Mouse (Mus musculus): Measurements from ENCODE around the gene Polr2l. TPM values are rescaled to one million over a fixed set of nuclear protein-coding genes. Genes with fewer than 3 reads are reported as not detected.

Polr2l gene
- polyA plus RNA-seq, 1 experiment from 2014 or later = 50.5 TPM

DNA sequence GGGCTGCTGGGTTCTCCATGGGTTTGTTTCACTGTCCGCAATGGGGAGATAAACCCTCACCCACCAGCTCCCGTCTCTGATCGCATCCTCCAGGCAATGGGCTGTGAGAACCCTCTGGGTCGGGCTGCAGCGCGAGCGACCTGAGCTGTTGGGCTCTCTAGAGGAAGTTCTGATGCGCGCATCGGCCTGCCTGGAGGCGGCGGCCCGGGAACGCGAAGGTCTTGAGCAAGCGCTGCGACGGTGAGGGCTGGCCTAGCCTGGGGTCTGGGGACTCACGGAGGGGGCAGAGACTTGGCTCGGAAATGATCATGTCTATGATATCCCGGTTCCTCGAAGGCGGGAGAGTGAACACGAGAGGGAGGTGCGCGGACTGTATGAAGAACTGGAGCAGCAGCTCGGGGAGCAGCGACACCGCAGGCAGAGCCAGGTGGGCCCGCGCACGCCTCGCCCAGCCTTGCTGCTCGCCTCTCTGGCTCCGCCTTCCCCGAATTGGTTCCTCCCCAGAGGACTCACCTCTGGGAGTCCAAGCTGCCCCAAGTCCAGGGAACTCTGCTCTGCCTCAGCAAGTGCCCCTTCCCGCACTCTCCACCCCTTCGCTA lies 10.2 kb downstream of the Polr2l start:
- peak overlapping the region; percentile 54 for H3K4me2 ChIP-seq (replicated peaks; ENCODE audit: low read depth, low read length)
- TF ChIP-seq EP300 (IDR thresholded peaks at IDR 0.05) (no peak), CTCF (IDR thresholded peaks at IDR 0.05) (no peak)
- 12% methylated on average over 38 of the region's 38 CpGs for WGBS
- peak overlapping the region; percentile 86 for H3K27ac ChIP-seq (ENCODE audit: low read length)
- peaks cover under 1% of the 10 kb centered on the region; the same call in 1 of the 2 replicates for H3K36me3 ChIP-seq (ENCODE audit: insufficient read depth, low read length)
- no peaks in the 10 kb centered on the region for H3K9me3 ChIP-seq (ENCODE audit: low read length)
- H3K4me3 ChIP-seq (ENCODE audit: low read depth, low read length) = peak overlapping the region; percentile 28
- ATAC-seq (no peak), DNase-seq (ENCODE audit: low spot score) (peak; percentile 44)
- H3K9ac ChIP-seq (replicated peaks; ENCODE audit: low read depth) = peak overlapping the region; percentile 46
- H3K4me1 ChIP-seq (ENCODE audit: insufficient read depth, low read depth, low read length) = peaks cover 53% of the 10 kb centered on the region
- no peaks in the 10 kb centered on the region; the same call in 1 of the 2 replicates for H3K27me3 ChIP-seq (replicated peaks; ENCODE audit: insufficient read depth, low read length)

DNA sequence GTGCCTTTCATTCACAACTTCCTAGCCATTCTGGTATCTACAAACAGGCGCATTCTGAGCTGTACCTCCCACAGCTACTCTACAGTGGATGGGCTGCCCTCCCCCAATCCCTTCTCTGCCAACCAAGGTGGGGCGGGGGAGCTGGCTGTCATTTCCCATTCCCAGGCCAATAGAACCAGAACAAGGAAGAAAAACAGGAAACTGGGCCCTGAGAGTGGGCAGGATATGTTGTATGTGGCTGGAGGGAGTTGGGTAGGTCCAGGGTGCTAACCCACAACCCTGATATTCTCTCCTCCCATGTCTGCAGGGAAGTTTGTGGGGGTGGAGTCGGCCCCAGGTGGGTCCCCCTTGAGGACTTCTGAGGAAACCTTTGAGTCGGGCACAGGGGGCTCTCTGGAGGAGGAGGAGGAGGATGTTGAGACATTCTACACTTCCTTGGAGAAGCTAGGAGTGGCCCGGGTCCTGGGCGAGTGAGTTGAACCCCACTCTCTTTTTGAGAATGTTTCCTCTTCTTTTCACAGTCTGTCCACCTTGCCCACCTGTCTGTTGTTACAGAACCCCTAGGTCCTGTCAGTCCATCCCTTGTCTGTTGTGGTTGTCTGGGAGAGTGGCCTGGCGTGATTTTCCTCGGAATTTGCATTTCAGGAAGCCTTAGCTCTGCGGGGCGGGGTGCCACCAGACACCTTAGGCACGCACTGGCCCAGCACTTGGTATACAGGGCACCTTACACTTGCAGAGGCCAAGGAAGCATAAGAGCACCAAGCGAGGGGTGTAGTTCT lies 10.9 kb downstream of the Polr2l start:
- Histone ChIP-seq H3K9ac (replicated peaks; ENCODE audit: low read depth) (peak overlapping the region; percentile 46), H3K36me3 (ENCODE audit: insufficient read depth, low read length) (peaks cover 7% of the 10 kb centered on the region; the same call in 1 of the 2 replicates), H3K4me1 (ENCODE audit: insufficient read depth, low read depth, low read length) (peaks cover 49% of the 10 kb centered on the region), H3K9me3 (ENCODE audit: low read length) (no peaks in the 10 kb centered on the region), H3K4me2 (replicated peaks; ENCODE audit: low read depth, low read length) (peak overlapping the region; percentile 54), H3K27ac (ENCODE audit: low read length) (peak overlapping the region; percentile 89), H3K27me3 (replicated peaks; ENCODE audit: insufficient read depth, low read length) (no peaks in the 10 kb centered on the region; the same call in 1 of the 2 replicates), H3K4me3 (ENCODE audit: low read depth, low read length) (peak overlapping the region; percentile 28)
- no peak for TF ChIP-seq CTCF (IDR thresholded peaks at IDR 0.05)
- TF ChIP-seq EP300 (IDR thresholded peaks at IDR 0.05) = peak; percentile 85
- ATAC-seq (peak; percentile 5), DNase-seq (ENCODE audit: low spot score) (peak; percentile 83)
- WGBS = 23% methylated on average over 12 of the region's 12 CpGs

DNA sequence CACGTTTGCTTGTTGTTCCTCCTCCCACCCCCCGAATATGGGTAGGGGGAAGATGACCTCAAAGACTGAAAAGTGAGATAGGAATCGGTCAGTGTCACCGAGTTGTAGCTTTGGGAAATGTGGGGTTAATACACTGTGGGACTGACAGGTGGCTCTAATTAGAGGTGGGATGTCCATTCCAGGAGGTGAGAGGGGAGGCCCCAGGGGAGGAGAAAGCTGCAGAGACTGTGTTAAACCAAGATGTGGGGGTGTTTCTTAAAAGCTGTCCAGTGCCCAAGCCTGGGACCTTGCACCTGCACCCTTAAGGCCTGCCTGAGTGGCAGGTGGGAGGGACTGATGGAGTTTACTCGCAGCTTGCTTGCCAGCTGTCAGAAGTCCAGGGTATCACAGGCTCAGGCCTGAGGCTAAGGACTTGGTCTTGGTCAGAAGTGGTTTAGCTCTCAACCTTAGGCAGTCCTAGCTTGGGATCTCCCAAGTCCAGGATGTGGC lies 12.6 kb downstream of the Polr2l start:
- Histone ChIP-seq H3K9ac (replicated peaks; ENCODE audit: low read depth) (peak overlapping the region; percentile 65), H3K27ac (ENCODE audit: low read length) (peak overlapping the region; percentile 89), H3K27me3 (replicated peaks; ENCODE audit: insufficient read depth, low read length) (no peaks in the 10 kb centered on the region; the same call in 1 of the 2 replicates), H3K9me3 (ENCODE audit: low read length) (no peaks in the 10 kb centered on the region), H3K4me2 (replicated peaks; ENCODE audit: low read depth, low read length) (peak overlapping the region; percentile 89), H3K4me1 (ENCODE audit: insufficient read depth, low read depth, low read length) (peaks cover 38% of the 10 kb centered on the region), H3K36me3 (ENCODE audit: insufficient read depth, low read length) (peaks cover 21% of the 10 kb centered on the region), H3K4me3 (ENCODE audit: low read depth, low read length) (peak overlapping the region; percentile 55)
- DNase-seq (ENCODE audit: low spot score) (peak; percentile 86), ATAC-seq (peak; percentile 13)
- TF ChIP-seq CTCF (IDR thresholded peaks at IDR 0.05) = no peak
- no peak for TF ChIP-seq EP300 (IDR thresholded peaks at IDR 0.05)
- WGBS = 14% methylated on average over 5 of the region's 5 CpGs

DNA sequence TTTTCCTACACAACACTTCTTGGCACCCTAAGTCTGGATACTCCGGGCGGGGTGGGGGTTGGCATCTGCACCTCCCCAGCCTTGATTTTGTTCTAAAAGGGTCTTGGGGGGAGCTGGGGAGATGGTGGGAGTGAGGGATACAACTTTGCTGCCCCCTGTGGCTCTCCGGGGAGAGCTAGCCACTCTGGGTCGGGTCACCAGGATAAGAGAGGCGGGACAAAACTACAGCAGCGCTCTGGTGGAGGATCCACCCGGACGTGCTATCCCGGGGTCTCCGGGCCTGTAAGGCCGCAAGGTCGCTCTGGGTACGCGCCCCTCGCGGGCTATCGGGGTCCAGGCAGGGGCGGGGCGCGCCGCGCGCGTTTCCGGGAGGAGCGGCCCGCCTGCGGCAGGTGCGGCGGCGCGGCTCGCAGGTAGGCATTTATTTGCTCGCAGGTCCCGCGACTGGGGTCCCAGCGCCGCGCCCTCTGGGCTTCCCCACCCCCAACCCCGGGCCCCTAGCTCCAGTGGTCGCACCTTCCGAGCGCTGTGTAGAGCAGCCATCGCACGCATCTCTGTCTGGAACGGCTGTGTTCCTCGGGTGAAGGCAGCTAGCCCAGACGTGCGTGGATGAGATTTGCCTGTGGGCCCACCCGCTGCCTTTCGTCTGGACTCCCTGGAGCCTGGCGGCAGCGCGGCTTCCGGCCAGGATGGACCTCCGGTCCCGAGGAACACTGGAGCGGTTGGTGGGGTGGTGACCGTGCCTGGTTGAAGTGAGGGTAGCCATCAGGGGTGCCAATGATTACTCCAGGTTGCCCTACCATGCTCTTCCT lies 13.2 kb downstream of the Polr2l start:
- TF ChIP-seq CTCF (IDR thresholded peaks at IDR 0.05) (peak; percentile 47), EP300 (IDR thresholded peaks at IDR 0.05) (no peak)
- Histone ChIP-seq H3K4me1 (ENCODE audit: insufficient read depth, low read depth, low read length) (peaks cover 37% of the 10 kb centered on the region), H3K9ac (replicated peaks; ENCODE audit: low read depth) (peak overlapping the region; percentile 65), H3K4me2 (replicated peaks; ENCODE audit: low read depth, low read length) (peak overlapping the region; percentile 89), H3K4me3 (ENCODE audit: low read depth, low read length) (peak overlapping the region; percentile 55), H3K9me3 (ENCODE audit: low read length) (no peaks in the 10 kb centered on the region), H3K27ac (ENCODE audit: low read length) (peak overlapping the region; percentile 89), H3K36me3 (ENCODE audit: insufficient read depth, low read length) (peaks cover 22% of the 10 kb centered on the region), H3K27me3 (replicated peaks; ENCODE audit: insufficient read depth, low read length) (no peaks in the 10 kb centered on the region; the same call in 1 of the 2 replicates)
- DNase-seq (ENCODE audit: low spot score) (peak; percentile 69), ATAC-seq (peak; percentile 12)
- WGBS = 2% methylated on average over 36 of the region's 59 CpGs

DNA sequence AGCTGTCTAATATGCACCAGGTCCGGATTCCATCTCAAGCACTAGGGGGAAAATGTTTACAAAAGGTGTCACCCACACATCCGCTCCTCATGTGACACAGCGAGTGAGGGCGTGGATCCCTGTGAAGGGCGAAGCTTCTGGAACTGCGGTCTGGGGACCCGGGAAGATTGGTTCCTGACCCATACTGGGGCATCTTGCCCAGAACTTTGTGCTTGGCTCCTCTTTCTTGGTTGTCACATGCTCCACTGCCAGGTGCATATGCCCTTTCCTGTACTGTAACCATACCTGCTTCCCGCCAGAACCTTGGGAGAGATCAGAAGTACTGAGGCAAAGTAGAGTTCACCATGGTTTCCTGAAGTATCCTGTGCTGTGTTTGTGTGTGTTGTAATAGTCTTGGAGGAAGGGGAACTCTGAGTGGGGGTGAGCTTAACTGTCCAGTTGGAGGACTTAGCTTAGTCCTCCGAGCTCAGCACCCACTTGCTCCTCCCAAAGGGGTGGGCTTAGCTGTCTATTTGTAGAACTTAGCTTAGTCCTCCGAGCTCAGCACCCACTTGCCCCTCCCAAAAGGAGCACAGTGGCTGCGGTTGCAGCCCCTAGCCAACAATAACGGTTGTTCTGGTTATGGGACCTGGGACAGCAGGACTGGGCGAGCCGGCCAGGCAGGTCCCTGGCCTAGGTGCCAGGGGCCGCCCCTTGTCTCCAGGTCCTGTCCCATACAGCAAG lies 14.4 kb downstream of the Polr2l start, which contains the start of gene Cracr2b:
TSS of gene Cracr2b (plus strand) at position 704 of the 723 bp plus-strand sequence.
- H3K9ac ChIP-seq (replicated peaks; ENCODE audit: low read depth) = peak within 1 kb of the TSS; percentile 65
- H3K9me3 ChIP-seq (ENCODE audit: low read length) = no peaks in the 10 kb centered on the region
- DNase-seq (ENCODE audit: low spot score) = peak; percentile 82
- H3K4me1 ChIP-seq (ENCODE audit: insufficient read depth, low read depth, low read length) = peaks cover 41% of the 10 kb centered on the region
- peak; percentile 24 for ATAC-seq
- H3K4me2 ChIP-seq (replicated peaks; ENCODE audit: low read depth, low read length) = peak within 1 kb of the TSS; percentile 89
- peak within 1 kb of the TSS; percentile 89 for H3K27ac ChIP-seq (ENCODE audit: low read length)
- peak within 1 kb of the TSS; percentile 55 for H3K4me3 ChIP-seq (ENCODE audit: low read depth, low read length)
- WGBS = 31% methylated on average over 15 of the region's 15 CpGs
- no peaks in the 10 kb centered on the region; the same call in 1 of the 2 replicates for H3K27me3 ChIP-seq (replicated peaks; ENCODE audit: insufficient read depth, low read length)
- H3K36me3 ChIP-seq (ENCODE audit: insufficient read depth, low read length) = peaks cover 22% of the 10 kb centered on the region
- TF ChIP-seq CTCF (IDR thresholded peaks at IDR 0.05) (0 out of 2 replicates have a peak, but pooled peaks have one; percentile 2), EP300 (IDR thresholded peaks at IDR 0.05) (no peak)
